Mouse (Mus musculus): ENCODE results near the gene Serpina3j.

DNA sequence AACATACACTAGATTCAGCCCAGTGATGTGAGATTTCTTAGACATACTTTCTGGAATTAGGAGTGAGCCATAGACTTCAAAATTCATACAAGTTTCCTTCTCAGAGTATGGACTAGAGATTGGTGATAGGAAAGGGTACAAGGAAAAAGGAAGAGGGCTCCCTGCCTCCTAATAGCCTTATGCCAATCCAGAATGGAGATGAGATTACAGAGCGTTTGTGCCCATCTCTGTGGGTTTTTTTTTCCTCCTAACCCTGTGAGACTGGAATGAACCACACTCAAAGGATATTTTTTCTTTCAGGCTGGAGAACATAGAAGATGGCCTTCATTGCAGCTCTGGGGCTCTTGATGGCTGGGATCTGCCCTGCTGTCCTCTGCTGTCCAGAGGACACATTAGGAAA lies at the start of gene Serpina3j:
- no peak for TF ChIP-seq TAL1 (IDR thresholded peaks at IDR 0.05; ENCODE audit: low read length)
- no peak for TF ChIP-seq GATA1 (IDR thresholded peaks at IDR 0.05; ENCODE audit: low read length)
